In genomic region chr5:147812255-147813040, GRCm38 (mm10) we compare ENCODE assay signal across 14 mouse cellular contexts. TPM values are rescaled to one million over a fixed set of nuclear protein-coding genes. Genes with fewer than 3 reads are reported as not detected.
DNase-seq lines count a peak whose midpoint lies in the region; ATAC-seq and TF ChIP-seq lines count a peak whose summit lies in the region.
"Had no signal": no experiment of that assay in that cellular context is flagged by ENCODE, and none has a peak within 500 bp of the region (broad histone marks: within the 10 kb centered on the region; RNA-seq: fewer than 3 reads in every experiment).

No protein-coding gene starts in this region.

- ATAC-seq in heart, embryonic 11.5 days (replicated peaks; ENCODE audit: insufficient number of reproducible peaks, low FRiP score, low TSS enrichment): no peak
- ATAC-seq: midbrain, embryonic 13.5 days had no signal

- 75% methylated on average over 13 of the region's 13 CpGs for WGBS in heart, embryonic 11.5 days (ENCODE audit: insufficient replicate concordance)
- WGBS in embryonic facial prominence, embryonic 10.5 days: 88% methylated on average over 13 of the region's 13 CpGs

- no peaks in the 10 kb centered on the region for H3K27me3 ChIP-seq in heart, embryonic 11.5 days (ENCODE audit: control insufficient read depth, insufficient read depth, low read length)
- no peaks in the 10 kb centered on the region for H3K27me3 ChIP-seq in embryonic facial prominence, embryonic 10.5 days (replicated peaks; ENCODE audit: low read depth, poor library complexity, severe bottlenecking)
- H3K27me3 ChIP-seq: CH12.LX; embryonic facial prominence, embryonic 13.5 days; limb, embryonic 15.5 days; midbrain, embryonic 13.5 days had no signal

- intact Hi-C loops in heart, postnatal 14 days (cut with DNase I): no loop called here
- intact Hi-C loops in left cerebral cortex, adult 2 months (cut with DNase I): no loop called here

- no peak overlapping the region for H3K9ac ChIP-seq in heart, embryonic 11.5 days (ENCODE audit: low read depth, low read length)
- H3K9ac ChIP-seq: embryonic facial prominence, embryonic 13.5 days; limb, embryonic 15.5 days; midbrain, embryonic 13.5 days had no signal

- H3K4me2 ChIP-seq in heart, embryonic 11.5 days: no peak overlapping the region
- H3K4me2 ChIP-seq: embryonic facial prominence, embryonic 13.5 days; limb, embryonic 15.5 days; midbrain, embryonic 13.5 days had no signal

- peaks cover 7% of the 10 kb centered on the region; the same call in 1 of the 2 replicates for H3K9me3 ChIP-seq in heart, embryonic 11.5 days (replicated peaks; ENCODE audit: control insufficient read depth, low read length)
- no peaks in the 10 kb centered on the region for H3K9me3 ChIP-seq in embryonic facial prominence, embryonic 10.5 days
- H3K9me3 ChIP-seq: embryonic facial prominence, embryonic 13.5 days; limb, embryonic 15.5 days; midbrain, embryonic 13.5 days had no signal

- peak; percentile 31 to 39 for DNase-seq in heart, adult 9 months (ENCODE audit: low spot score in 2 of 2)
- peak; percentile 55 for DNase-seq in 3134 (ENCODE audit: extremely low read depth, insufficient read length, low spot score)
- peak; percentile 68 for DNase-seq in NIH3T3 (ENCODE audit: low read depth)
- DNase-seq in heart, postnatal 14 days: peak; percentile 27 to 34
- DNase-seq in embryonic facial prominence, embryonic 10.5 days (ENCODE audit: low spot score): no peak
- no peak for DNase-seq in left cerebral cortex, adult 2 months (ENCODE audit: extremely low spot score in 1 of 2, low spot score in 2 of 2)
- DNase-seq: adrenal gland, postnatal 10 days; cerebellum, postnatal 36 days; right cerebral cortex, postnatal 25 days had no signal

- TF ChIP-seq CTCF in left cerebral cortex, adult 2 months (IDR thresholded peaks at IDR 0.05): no peak

- H3K4me3 ChIP-seq in heart, embryonic 11.5 days (ENCODE audit: low read depth, low read length): no peak overlapping the region
- no peak overlapping the region for H3K4me3 ChIP-seq in embryonic facial prominence, embryonic 10.5 days
- H3K4me3 ChIP-seq in left cerebral cortex, adult 2 months: no peak overlapping the region
- H3K4me3 ChIP-seq: embryonic facial prominence, embryonic 13.5 days; limb, embryonic 15.5 days; midbrain, embryonic 13.5 days had no signal

- no peak overlapping the region for H3K27ac ChIP-seq in heart, embryonic 11.5 days (ENCODE audit: low read depth, low read length)
- no peak overlapping the region for H3K27ac ChIP-seq in embryonic facial prominence, embryonic 10.5 days (replicated peaks)
- H3K27ac ChIP-seq in left cerebral cortex, adult 2 months: no peak overlapping the region
- H3K27ac ChIP-seq: embryonic facial prominence, embryonic 13.5 days; limb, embryonic 15.5 days; midbrain, embryonic 13.5 days had no signal

- H3K4me1 ChIP-seq in heart, embryonic 11.5 days (ENCODE audit: control insufficient read depth, insufficient read depth, low read length): no peaks in the 10 kb centered on the region
- no peaks in the 10 kb centered on the region for H3K4me1 ChIP-seq in embryonic facial prominence, embryonic 10.5 days
- H3K4me1 ChIP-seq: embryonic facial prominence, embryonic 13.5 days; midbrain, embryonic 13.5 days had no signal

- H3K36me3 ChIP-seq in heart, embryonic 11.5 days (ENCODE audit: control insufficient read depth, insufficient read depth, low read length): no peaks in the 10 kb centered on the region
- no peaks in the 10 kb centered on the region for H3K36me3 ChIP-seq in embryonic facial prominence, embryonic 10.5 days (replicated peaks)
- H3K36me3 ChIP-seq: embryonic facial prominence, embryonic 13.5 days; limb, embryonic 15.5 days; midbrain, embryonic 13.5 days had no signal

RNA-seq across cellular contexts. Expression of gene Pomp, which starts 47.8 kb away (rescaled TPM):
- polyA plus RNA-seq in heart, embryonic 11.5 days (2014; fragmentation: Nextera tagmentation; extraction: Ambion mirVana): 350 and 393 TPM in 2 replicates
- 100 to 1,000 TPM; 114 to 129 TPM for total RNA-seq in heart, postnatal 14 days (2021)
- polyA plus RNA-seq in embryonic facial prominence, embryonic 10.5 days (2016; fragmentation: Nextera tagmentation; extraction: Ambion mirVana): 513 and 534 TPM in 2 replicates
- 100 to 1,000 TPM; 186 to 206 TPM for total RNA-seq in left cerebral cortex, adult 2 months (2021)

Comparison
In these comparisons a context has a peak if more than half of its experiments do, and no peak if none do; other contexts are left out.
1. DNase-seq: peak in heart, adult 9 months (2 of 2), 3134 (single experiment), NIH3T3 (single experiment) and heart, postnatal 14 days (2 of 2); none in embryonic facial prominence, embryonic 10.5 days (single experiment) and left cerebral cortex, adult 2 months (0 of 2).